Mouse (Mus musculus) neutrophil, adult 59 days (primary cell): ENCODE measurements around the gene Acadvl. TPM values are rescaled to one million over a fixed set of nuclear protein-coding genes. Genes with fewer than 3 reads are reported as not detected.

Experiments
- total RNA-seq, 2 experiments: library from RNA; stranded (reverse); gene quantifications; 1 replicate in 1 of 2; 2 replicates in 1 of 2; pipeline ENCODE4 v1.2.4; 2023

Acadvl gene
- 10 to 100 TPM; 34.6 to 40.2 TPM for total RNA-seq

DNA sequence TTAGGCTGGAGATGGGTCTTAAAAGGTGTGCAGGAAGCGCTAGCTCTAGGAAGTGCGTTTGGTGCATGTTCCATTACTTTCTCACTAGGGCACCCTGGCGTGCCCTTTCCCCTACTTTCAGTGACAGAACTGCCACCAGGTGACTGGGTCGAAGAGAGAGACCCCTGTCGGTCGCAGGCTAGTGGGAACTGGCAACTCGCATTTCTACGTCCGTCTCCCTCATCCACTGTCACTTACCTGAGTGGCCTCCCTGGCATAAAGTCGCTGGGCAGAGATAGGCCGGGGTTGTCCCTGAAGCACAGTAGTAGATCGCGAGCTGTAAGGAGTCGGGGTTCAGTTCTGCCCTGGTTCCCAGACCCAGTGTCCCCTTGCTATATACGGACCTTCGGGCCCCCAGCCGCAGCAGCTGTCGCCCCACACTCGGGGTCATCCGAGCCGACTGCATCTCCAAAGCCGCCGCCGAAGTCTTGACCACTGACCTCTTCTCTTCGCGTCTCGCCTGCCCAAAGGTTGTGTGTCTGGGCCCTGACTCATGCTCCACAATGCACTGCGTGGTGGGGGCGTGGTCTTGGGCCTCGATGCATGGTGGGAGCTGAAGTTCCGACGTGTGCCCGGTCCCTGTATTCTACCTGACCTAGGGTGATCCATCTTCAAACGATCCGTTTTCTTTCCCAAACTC, at the start of gene Acadvl:
Acadvl (minus strand) TSS at position 532 of the 679 bp plus-strand sequence.

GRCm38 (mm10) chr11:70053898-70054570, 38.8 kb upstream of the Acadvl start, which contains the start of gene Asgr1:
Gene Asgr1 (plus strand): TSS chr11:70054085.

GRCm38 (mm10) chr11:70016669-70017068, 1.5 kb upstream of the Acadvl start, which contains the start of gene Dlg4:
Gene Dlg4 (plus strand): TSS chr11:70016942.

GRCm38 (mm10) chr11:70000396-70000898, 14.8 kb downstream of the Acadvl start, which contains the start of gene Dvl2:
Gene Dvl2 (plus strand): TSS chr11:70000595.

DNA sequence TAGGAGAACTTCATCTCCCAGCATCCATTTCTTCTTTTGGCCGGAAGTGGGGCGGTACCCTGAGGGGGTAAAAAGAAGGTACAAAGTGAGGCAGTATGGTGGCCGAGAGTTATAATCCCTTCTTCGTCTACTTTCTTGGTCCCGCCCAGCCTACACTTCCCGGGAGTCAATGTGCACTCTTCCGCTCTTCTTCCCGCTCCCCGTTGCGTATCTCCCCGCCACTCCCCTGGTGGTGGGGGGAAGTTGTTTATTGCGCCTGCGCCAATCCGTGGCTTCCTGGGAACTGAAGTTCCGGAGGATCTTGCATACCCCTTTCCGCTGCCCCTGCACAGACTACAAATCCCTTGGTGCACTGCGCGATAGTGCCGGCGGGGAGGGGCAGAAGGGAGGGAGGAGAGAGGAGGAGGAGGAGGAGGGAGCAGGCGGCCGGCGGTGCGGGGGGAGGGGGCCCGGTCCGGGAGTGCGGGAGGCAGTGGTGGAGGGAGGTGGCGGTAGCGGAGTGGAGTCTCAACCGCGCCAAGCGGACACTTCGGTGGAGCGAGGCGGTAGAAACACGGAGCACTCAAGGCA, 19.7 kb downstream of the Acadvl start, which contains the start of gene Phf23:
Phf23 (plus strand) TSS at position 387 of the 570 bp plus-strand sequence.

GRCm38 (mm10) chr11:69990850-69991691, 24.1 kb downstream of the Acadvl start, which contains the start of gene Gabarap:
Gene Gabarap (plus strand): TSS chr11:69991143.

GRCm38 (mm10) chr11:69982225-69982624, 33.0 kb downstream of the Acadvl start, which contains the start of gene Elp5:
Gene Elp5 (minus strand): TSS chr11:69982517.

GRCm38 (mm10) chr11:69981141-69981762, 34.0 kb downstream of the Acadvl start, which contains the start of gene Ctdnep1:
Gene Ctdnep1 (plus strand): TSS chr11:69981156.

GRCm38 (mm10) chr11:69964650-69965270, 50.5 kb downstream of the Acadvl start, which contains the start of gene Cldn7:
Gene Cldn7 (plus strand): TSS chr11:69964779.

Other genes with a start within 250 kb of the Acadvl start
- gene Zbtb4, start 249.5 kb downstream of the Acadvl start, total RNA-seq = 1 to 10 TPM; 2.8 to 2.9 TPM
- gene Chrnb1, start 219.5 kb downstream of the Acadvl start, total RNA-seq = 1 to 10 TPM in 1 of 2 experiments, under 1 TPM in 1; 0.86 to 1.8 TPM
- gene Fgf11, start 213.6 kb downstream of the Acadvl start, total RNA-seq = under 1 TPM in 1 of 2 experiments, not detected in 1; 0.11 TPM
- not detected for gene Tmem102, start 209.8 kb downstream of the Acadvl start, total RNA-seq
- gene Gm39566, start 200.1 kb downstream of the Acadvl start, total RNA-seq = not detected
- not detected for gene Spem2, start 196.9 kb downstream of the Acadvl start, total RNA-seq
- gene Spem1, start 193.2 kb downstream of the Acadvl start, total RNA-seq = not detected
- 1 to 10 TPM; 1.5 to 1.8 TPM for gene Nlgn2, start 177.6 kb downstream of the Acadvl start, total RNA-seq
- gene Tmem256, start 176.9 kb downstream of the Acadvl start, total RNA-seq = 100 to 1,000 TPM in 1 of 2 experiments, 10 to 100 TPM in 1; 99.9 to 101 TPM
- gene Plscr3, start 169.0 kb downstream of the Acadvl start, total RNA-seq = 10 to 100 TPM; 34.4 to 38.0 TPM
- not detected for gene Tnk1, start 156.7 kb downstream of the Acadvl start, total RNA-seq
- not detected for gene Tmem95, start 137.4 kb downstream of the Acadvl start, total RNA-seq
- gene Kctd11, start 134.0 kb downstream of the Acadvl start, total RNA-seq = 1 to 10 TPM; 8.4 to 8.8 TPM
- 100 to 1,000 TPM; 261 to 285 TPM for gene Acap1, start 119.9 kb downstream of the Acadvl start, total RNA-seq
- gene 2810408A11Rik, start 114.4 kb downstream of the Acadvl start, total RNA-seq = 1 to 10 TPM in 1 of 2 experiments, under 1 TPM in 1; 0.95 to 1.9 TPM
- gene Neurl4, start 114.3 kb downstream of the Acadvl start, total RNA-seq = 10 to 100 TPM; 17.9 to 18.5 TPM
- gene Gps2, start 101.5 kb downstream of the Acadvl start, total RNA-seq = 10 to 100 TPM; 75.4 to 79.7 TPM
- gene Eif5a, start 93.5 kb downstream of the Acadvl start, total RNA-seq = 100 to 1,000 TPM; 498 to 503 TPM
- not detected for gene Ybx2, start 79.6 kb downstream of the Acadvl start, total RNA-seq
- gene Slc2a4, start 67.2 kb downstream of the Acadvl start, total RNA-seq = under 1 TPM; 0.55 to 0.60 TPM
- gene Cldn7, start 50.6 kb downstream of the Acadvl start, total RNA-seq = not detected
- gene Ctdnep1, start 34.3 kb downstream of the Acadvl start, total RNA-seq = 10 to 100 TPM; 65.2 to 68.4 TPM
- 10 to 100 TPM; 25.3 to 27.8 TPM for gene Elp5, start 32.9 kb downstream of the Acadvl start, total RNA-seq
- gene Gabarap, start 24.3 kb downstream of the Acadvl start, total RNA-seq = 100 to 1,000 TPM; 537 TPM
- gene Phf23, start 19.6 kb downstream of the Acadvl start, total RNA-seq = 10 to 100 TPM; 43.3 to 47.1 TPM
- gene Dvl2, start 14.8 kb downstream of the Acadvl start, total RNA-seq = 10 to 100 TPM; 17.5 to 21.4 TPM
- 1 to 10 TPM; 5.7 to 6.7 TPM for gene Dlg4, start 1.5 kb upstream of the Acadvl start, total RNA-seq
- not detected for gene Asgr1, start 38.7 kb upstream of the Acadvl start, total RNA-seq
- gene Asgr2, start 77.2 kb upstream of the Acadvl start, total RNA-seq = under 1 TPM in 1 of 2 experiments, not detected in 1; 0.42 TPM
- 10 to 100 TPM; 11.4 to 12.2 TPM for gene Mgl2, start 114.9 kb upstream of the Acadvl start, total RNA-seq
- 10 to 100 TPM; 13.5 to 18.3 TPM for gene Clec10a, start 140.8 kb upstream of the Acadvl start, total RNA-seq
- gene Slc16a11, start 197.3 kb upstream of the Acadvl start, total RNA-seq = not detected
- gene Slc16a13, start 205.7 kb upstream of the Acadvl start, total RNA-seq = 1 to 10 TPM; 1.3 to 1.7 TPM
- under 1 TPM in 1 of 2 experiments, not detected in 1; 0.13 TPM for gene Bcl6b, start 214.4 kb upstream of the Acadvl start, total RNA-seq
- 10 to 100 TPM; 39.0 to 42.3 TPM for gene 0610010K14Rik, start 222.5 kb upstream of the Acadvl start, total RNA-seq
- gene Gm21988, start 224.4 kb upstream of the Acadvl start, total RNA-seq = 1 to 10 TPM; 3.8 to 6.1 TPM
- gene Rnasek, start 224.4 kb upstream of the Acadvl start, total RNA-seq = 100 to 1,000 TPM; 105 to 118 TPM
- gene Alox12, start 239.9 kb upstream of the Acadvl start, total RNA-seq = under 1 TPM; 0.33 to 0.60 TPM